Mouse (Mus musculus): ENCODE results near the gene Rbm46. TPM values are rescaled to one million over a fixed set of nuclear protein-coding genes. Genes with fewer than 3 reads are reported as not detected.

The Rbm46 gene
- polyA plus RNA-seq, 1 experiment from 2014 or later, result 1.2 TPM

DNA sequence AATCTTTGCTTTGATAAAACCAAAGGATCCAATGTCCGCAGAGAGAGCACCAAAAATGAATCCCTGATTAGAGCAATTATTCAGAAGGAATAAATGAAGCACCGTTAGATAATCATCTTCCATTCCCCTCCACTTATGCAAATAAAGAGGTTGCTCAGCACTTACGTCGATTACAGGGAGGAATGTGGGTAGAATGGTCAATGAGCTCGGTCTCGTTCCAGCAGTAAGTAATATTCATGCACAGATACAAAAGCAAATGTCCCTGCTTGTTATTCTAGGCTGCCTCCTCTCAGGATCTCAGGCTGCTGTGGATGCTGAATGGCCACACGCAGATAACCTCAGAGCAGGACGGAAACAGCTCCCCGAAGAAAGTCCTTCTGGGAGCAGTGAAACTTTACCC, 51.1 kb downstream of the Rbm46 start:
- no peak for DNase-seq

GRCm38 (mm10) chr3:82811851-82812250, 64.4 kb downstream of the Rbm46 start:
- DNase-seq, result no peak
- 54% methylated on average over 3 of the region's 3 CpGs for WGBS (ENCODE audit: insufficient replicate concordance)
- ATAC-seq (ENCODE audit: low read depth), result no peak

More for the DNA sequence above, 51.1 kb downstream of the Rbm46 start:
- H3K9ac ChIP-seq, result no peak overlapping the region
- no peak for ATAC-seq (ENCODE audit: low read depth)
- no peak overlapping the region for H3K27ac ChIP-seq
- H3K4me1 ChIP-seq (replicated peaks), result no peaks in the 10 kb centered on the region
- WGBS (ENCODE audit: insufficient replicate concordance), result 71% methylated on average over 9 of the region's 9 CpGs
- no peaks in the 10 kb centered on the region for H3K27me3 ChIP-seq
- H3K9me3 ChIP-seq (replicated peaks), result no peaks in the 10 kb centered on the region
- H3K4me2 ChIP-seq, result no peak overlapping the region
- no peaks in the 10 kb centered on the region for H3K36me3 ChIP-seq
- no peak overlapping the region for H3K4me3 ChIP-seq (replicated peaks)

DNA sequence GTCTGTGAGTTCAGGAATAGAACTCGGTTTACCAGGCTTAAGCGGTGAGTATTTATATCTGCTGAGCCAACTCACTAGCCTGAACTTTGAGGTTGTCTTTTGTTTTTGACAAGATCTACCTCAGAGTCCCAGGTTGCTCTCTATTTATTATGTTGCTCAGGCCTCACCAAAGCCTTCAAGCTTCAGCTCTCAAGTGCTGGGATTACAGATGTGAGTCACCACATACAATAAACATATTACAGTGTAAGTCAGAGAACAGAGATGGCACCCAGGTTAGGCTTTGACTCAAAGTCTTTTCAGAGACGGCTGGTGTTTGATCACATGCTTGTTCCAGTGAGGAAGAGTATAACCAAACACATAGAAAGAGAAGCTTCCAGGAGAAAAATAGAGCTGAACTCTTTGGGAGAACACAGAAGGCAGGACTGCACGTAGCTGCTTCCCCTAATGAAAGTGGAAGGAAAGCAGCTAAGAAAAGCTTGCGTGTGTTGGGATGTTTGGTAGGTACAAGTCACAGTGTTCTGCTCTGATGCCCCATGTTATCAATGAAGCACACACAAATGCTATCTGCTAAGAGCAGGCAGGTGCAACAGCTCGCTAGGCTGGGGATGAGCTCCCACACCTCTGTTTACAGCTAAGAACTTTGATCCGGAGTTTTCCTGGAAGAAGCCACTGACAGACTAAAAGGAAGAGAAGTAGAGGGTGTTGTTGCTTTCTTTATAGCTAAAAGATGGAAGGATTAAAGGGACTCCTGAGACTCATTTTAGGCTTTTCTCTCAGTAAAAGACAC, 65.8 kb downstream of the Rbm46 start:
- no peak for ATAC-seq (ENCODE audit: low read depth)

More at GRCm38 (mm10) chr3:82811851-82812250, 64.4 kb downstream of the Rbm46 start:
- Histone ChIP-seq H3K4me3 (replicated peaks) (no peak overlapping the region), H3K4me2 (no peak overlapping the region), H3K36me3 (no peaks in the 10 kb centered on the region), H3K27me3 (no peaks in the 10 kb centered on the region), H3K27ac (no peak overlapping the region), H3K9me3 (replicated peaks) (no peaks in the 10 kb centered on the region), H3K4me1 (replicated peaks) (no peaks in the 10 kb centered on the region), H3K9ac (no peak overlapping the region)

GRCm38 (mm10) chr3:82809769-82810168, 66.5 kb downstream of the Rbm46 start:
- Histone ChIP-seq H3K4me1 (replicated peaks) (no peaks in the 10 kb centered on the region), H3K36me3 (no peaks in the 10 kb centered on the region), H3K9ac (no peak overlapping the region), H3K27ac (no peak overlapping the region), H3K4me3 (replicated peaks) (no peak overlapping the region), H3K9me3 (replicated peaks) (no peaks in the 10 kb centered on the region), H3K4me2 (no peak overlapping the region), H3K27me3 (no peaks in the 10 kb centered on the region)
- WGBS (ENCODE audit: insufficient replicate concordance), result 63% methylated on average over 7 of the region's 7 CpGs
- ATAC-seq (ENCODE audit: low read depth), result no peak
- no peak for DNase-seq

More for the DNA sequence above, 65.8 kb downstream of the Rbm46 start:
- no peaks in the 10 kb centered on the region for H3K36me3 ChIP-seq
- WGBS (ENCODE audit: insufficient replicate concordance), result 57% methylated on average over 7 of the region's 7 CpGs
- no peak overlapping the region for H3K27ac ChIP-seq
- no peaks in the 10 kb centered on the region for H3K27me3 ChIP-seq
- DNase-seq, result no peak
- no peak overlapping the region for H3K4me3 ChIP-seq (replicated peaks)
- no peak overlapping the region for H3K9ac ChIP-seq
- no peaks in the 10 kb centered on the region for H3K9me3 ChIP-seq (replicated peaks)
- no peak overlapping the region for H3K4me2 ChIP-seq
- no peaks in the 10 kb centered on the region for H3K4me1 ChIP-seq (replicated peaks)

- Histone ChIP-seq H3K4me1 (replicated peaks) (no peaks in the 10 kb centered on the region), H3K36me3 (no peaks in the 10 kb centered on the region), H3K9me3 (replicated peaks) (no peaks in the 10 kb centered on the region), H3K9ac (no peak overlapping the region), H3K4me3 (replicated peaks) (no peak overlapping the region), H3K27me3 (no peaks in the 10 kb centered on the region), H3K4me2 (no peak overlapping the region), H3K27ac (no peak overlapping the region)
- DNase-seq (no peak), ATAC-seq (ENCODE audit: low read depth) (no peak)
- WGBS (ENCODE audit: insufficient replicate concordance), result 19% methylated on average over 1 of the region's 1 CpGs
These were observed 67.9 kb downstream of the Rbm46 start for GRCm38 (mm10) chr3:82808323-82808911.

DNA sequence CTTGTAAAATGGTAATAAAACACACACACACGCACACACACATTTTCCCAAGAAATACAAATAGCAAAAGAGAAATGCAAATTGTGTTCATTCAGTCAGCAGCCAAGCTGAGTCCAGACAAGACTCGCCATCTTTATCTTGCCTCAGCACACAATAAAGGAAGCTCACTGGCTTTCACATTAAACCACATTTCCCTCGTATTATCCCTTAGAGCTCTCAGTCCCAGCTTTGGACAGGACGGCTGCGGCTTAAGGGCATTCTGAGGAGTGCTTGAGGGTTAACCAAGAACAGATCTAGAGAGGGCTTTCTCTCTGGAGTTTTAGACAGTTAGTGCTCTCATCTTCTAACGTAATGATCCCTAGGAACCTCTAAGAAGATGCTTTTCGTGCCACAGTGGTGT, 71.0 kb downstream of the Rbm46 start:
- DNase-seq, result no peak
- H3K4me3 ChIP-seq (replicated peaks), result no peak overlapping the region

DNA sequence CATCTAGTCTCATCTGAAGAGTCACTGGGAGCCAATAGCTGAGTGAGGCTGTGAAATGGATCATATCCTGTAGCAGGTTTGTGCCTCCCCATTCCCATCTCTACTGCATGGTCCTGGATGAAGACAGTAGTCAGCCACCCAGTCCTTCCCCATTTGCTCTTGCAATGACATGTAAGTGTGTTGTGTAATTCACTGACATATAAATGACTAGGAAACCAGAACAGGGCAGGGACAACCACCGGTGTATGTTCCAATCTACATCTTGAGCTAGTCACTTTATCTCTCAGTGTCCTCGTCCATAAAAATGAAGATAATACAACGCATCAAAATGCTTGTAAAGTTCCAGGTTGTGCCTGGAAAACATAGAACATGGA, 75.8 kb downstream of the Rbm46 start:
- no peak overlapping the region for H3K4me2 ChIP-seq
- no peak overlapping the region for H3K27ac ChIP-seq
- ATAC-seq (ENCODE audit: low read depth), result no peak
- no peaks in the 10 kb centered on the region for H3K27me3 ChIP-seq
- no peak for DNase-seq
- no peaks in the 10 kb centered on the region for H3K36me3 ChIP-seq
- WGBS (ENCODE audit: insufficient replicate concordance), result 50% methylated on average over 3 of the region's 3 CpGs
- no peak overlapping the region for H3K4me3 ChIP-seq (replicated peaks)
- no peaks in the 10 kb centered on the region for H3K4me1 ChIP-seq (replicated peaks)
- H3K9ac ChIP-seq, result no peak overlapping the region
- no peaks in the 10 kb centered on the region for H3K9me3 ChIP-seq (replicated peaks)

More for the DNA sequence above, 71.0 kb downstream of the Rbm46 start:
- Histone ChIP-seq H3K9me3 (replicated peaks) (no peaks in the 10 kb centered on the region), H3K27me3 (no peaks in the 10 kb centered on the region), H3K36me3 (no peaks in the 10 kb centered on the region), H3K4me1 (replicated peaks) (no peaks in the 10 kb centered on the region), H3K9ac (no peak overlapping the region), H3K4me2 (no peak overlapping the region), H3K27ac (no peak overlapping the region)
- WGBS (ENCODE audit: insufficient replicate concordance), result 37% methylated on average over 7 of the region's 7 CpGs
- ATAC-seq (ENCODE audit: low read depth), result no peak

DNA sequence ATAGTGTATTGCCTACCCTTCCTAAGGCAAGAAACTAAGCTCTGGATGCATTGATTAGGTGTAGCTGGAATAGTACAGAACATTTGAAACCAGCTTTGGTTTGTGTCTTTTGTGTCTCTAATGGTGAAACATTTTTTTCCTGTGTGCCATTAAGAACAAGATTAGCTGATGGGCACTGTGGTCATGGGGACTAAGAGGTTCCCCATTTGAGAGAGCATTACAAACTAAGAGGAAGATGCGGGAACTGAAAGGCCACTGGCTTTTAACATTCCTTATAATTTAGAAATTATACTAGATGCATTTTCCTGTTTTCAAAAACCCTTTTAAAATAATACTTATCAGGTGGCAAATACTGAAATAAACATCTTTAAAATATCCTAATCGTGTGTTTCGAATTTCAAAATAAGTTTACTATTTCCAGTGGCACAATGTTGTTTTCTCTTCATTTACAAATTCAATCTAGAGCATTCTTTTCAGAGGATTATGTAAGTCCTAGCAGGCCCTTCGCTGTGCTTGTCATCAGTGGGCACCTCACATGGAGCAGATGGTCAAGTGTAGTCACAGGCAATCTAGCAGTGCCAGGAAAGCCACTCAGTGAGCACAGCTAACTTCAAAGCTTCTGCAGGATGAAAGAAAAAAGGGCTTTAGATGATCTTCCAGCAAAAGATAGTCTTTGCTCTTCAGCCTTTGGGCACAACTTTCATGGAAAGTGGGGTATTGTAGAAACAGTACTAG, 76.4 kb downstream of the Rbm46 start:
- WGBS (ENCODE audit: insufficient replicate concordance), result 64% methylated on average over 4 of the region's 4 CpGs

DNA sequence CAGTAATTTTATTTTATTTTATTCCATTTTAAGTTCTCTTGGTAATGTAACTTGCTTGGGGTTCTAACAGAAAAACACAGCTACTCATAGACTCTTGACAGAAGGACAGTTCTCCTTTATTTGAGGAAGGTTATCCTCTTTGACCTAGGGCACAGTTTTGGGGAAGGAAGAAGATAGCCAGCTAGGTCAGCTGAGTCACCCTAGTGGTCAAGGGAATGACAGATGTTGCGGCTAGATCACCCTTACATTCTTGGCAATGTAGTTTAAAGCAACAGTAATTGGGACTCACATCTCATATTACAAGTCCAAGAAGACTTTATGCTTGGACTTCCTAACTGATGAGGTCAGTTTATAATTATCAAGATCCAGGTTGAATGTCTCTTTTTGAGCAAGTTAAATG, 82.6 kb downstream of the Rbm46 start:
- DNase-seq (no peak), ATAC-seq (ENCODE audit: low read depth) (no peak)
- WGBS (ENCODE audit: insufficient replicate concordance), result 24% methylated on average over 1 of the region's 1 CpGs
- Histone ChIP-seq H3K4me3 (replicated peaks) (no peak overlapping the region), H3K27me3 (no peaks in the 10 kb centered on the region), H3K27ac (no peak overlapping the region), H3K9ac (no peak overlapping the region), H3K9me3 (replicated peaks) (no peaks in the 10 kb centered on the region), H3K4me1 (replicated peaks) (no peaks in the 10 kb centered on the region), H3K36me3 (no peaks in the 10 kb centered on the region), H3K4me2 (no peak overlapping the region)

More for the DNA sequence above, 76.4 kb downstream of the Rbm46 start:
- Histone ChIP-seq H3K9me3 (replicated peaks) (no peaks in the 10 kb centered on the region), H3K4me1 (replicated peaks) (no peaks in the 10 kb centered on the region), H3K9ac (no peak overlapping the region), H3K4me2 (no peak overlapping the region), H3K27ac (no peak overlapping the region), H3K36me3 (no peaks in the 10 kb centered on the region), H3K4me3 (replicated peaks) (no peak overlapping the region), H3K27me3 (no peaks in the 10 kb centered on the region)
- ATAC-seq (ENCODE audit: low read depth) (no peak), DNase-seq (no peak)

DNA sequence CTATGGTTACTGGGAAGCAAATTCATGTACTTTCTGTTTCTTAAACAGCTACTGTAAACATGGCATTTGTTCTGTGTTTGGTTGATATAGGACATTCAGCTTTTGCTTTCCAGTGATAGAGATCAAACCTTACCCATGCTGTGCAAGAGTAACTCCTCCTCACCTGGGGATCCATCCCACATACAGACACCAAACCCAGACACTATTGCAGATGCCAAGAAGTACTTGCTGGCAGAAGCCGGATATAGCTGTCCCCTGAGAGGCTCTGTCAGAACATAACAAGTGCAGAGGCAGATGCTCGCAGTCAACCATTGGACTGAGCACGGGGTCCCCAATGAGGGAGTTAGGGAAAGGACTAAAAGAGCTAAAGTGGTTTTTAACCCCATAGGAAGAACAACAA, 84.6 kb downstream of the Rbm46 start:
- no peaks in the 10 kb centered on the region for H3K9me3 ChIP-seq (replicated peaks)
- 73% methylated on average over 3 of the region's 3 CpGs for WGBS (ENCODE audit: insufficient replicate concordance)

More for the DNA sequence above, 84.6 kb downstream of the Rbm46 start:
- DNase-seq (no peak), ATAC-seq (ENCODE audit: low read depth) (no peak)
- H3K9ac ChIP-seq, result no peak overlapping the region
- no peaks in the 10 kb centered on the region for H3K27me3 ChIP-seq
- H3K4me1 ChIP-seq (replicated peaks), result no peaks in the 10 kb centered on the region
- no peak overlapping the region for H3K27ac ChIP-seq
- H3K4me2 ChIP-seq, result no peak overlapping the region
- H3K36me3 ChIP-seq, result no peaks in the 10 kb centered on the region
- H3K4me3 ChIP-seq (replicated peaks), result no peak overlapping the region

All from liver, embryonic 13.5 days (tissue).